Mouse (Mus musculus): ENCODE results near the gene Olfr159. TPM values are rescaled to one million over a fixed set of nuclear protein-coding genes. Genes with fewer than 3 reads are reported as not detected.

Olfr159 gene
- total RNA-seq, 1 experiment, result not detected

GRCm38 (mm10) chr4:43729794-43730550 lies 40.8 kb downstream of the Olfr159 start, which contains the start of gene Spaar:
Spaar (plus strand) TSS chr4:43730034.
- no peak for DNase-seq (ENCODE audit: low read depth, low spot score)
- no peak within 1 kb of the TSS for H3K27ac ChIP-seq (ENCODE audit: insufficient read depth, low read depth, low read length, poor library complexity, severe bottlenecking)
- no peak for TF ChIP-seq CHD2 (IDR thresholded peaks at IDR 0.05; ENCODE audit: low read depth, low read length)
- TF ChIP-seq HCFC1 (IDR thresholded peaks at IDR 0.05; ENCODE audit: borderline replicate concordance, insufficient read depth, low read length), result no peak
- no peaks in the 10 kb centered on the region for H3K36me3 ChIP-seq (ENCODE audit: control insufficient read depth, insufficient read depth, low read length, poor library complexity, severe bottlenecking)
- no peak within 1 kb of the TSS for H3K9ac ChIP-seq (ENCODE audit: insufficient read depth, low read depth, low read length, poor library complexity, severe bottlenecking)
- in situ Hi-C loops (cut with MboI; ENCODE audit: low sequenced_read_pairs in 2 of 2, unreplicated experiment in 2 of 2), result loop anchor here (25.0 kb wide), 1 partner anchor 132 kb away; the partner anchor contains the start of gene Olfr155 (in 2 of the 2)
- H3K9me3 ChIP-seq (ENCODE audit: control insufficient read depth, insufficient read depth, low read depth, low read length), result no peaks in the 10 kb centered on the region
- peaks cover 5 to 13% of the 10 kb centered on the region in 2 experiments; a peak in 3 of 4 replicates for H3K4me1 ChIP-seq (ENCODE audit: control insufficient read depth in 2 of 2, insufficient read depth in 2 of 2, low read length in 2 of 2, poor library complexity in 1 of 2)
- no peak within 1 kb of the TSS for H3K4me3 ChIP-seq (ENCODE audit: insufficient read depth in 1 of 2, low read depth in 1 of 2, low read length in 2 of 2, poor library complexity in 1 of 2, severe bottlenecking in 1 of 2)

GRCm38 (mm10) chr4:43729126-43729525 lies 41.7 kb downstream of the Olfr159 start:
- no peak for TF ChIP-seq MAFK (IDR thresholded peaks at IDR 0.05; ENCODE audit: insufficient read depth, low read depth, low read length)
- TF ChIP-seq ZNF384 (IDR thresholded peaks at IDR 0.05; ENCODE audit: low read depth, low read length), result no peak
- no peak for TF ChIP-seq ZC3H11A (IDR thresholded peaks at IDR 0.05; ENCODE audit: borderline replicate concordance, low read depth, low read length)
- TF ChIP-seq HCFC1 (IDR thresholded peaks at IDR 0.05; ENCODE audit: borderline replicate concordance, insufficient read depth, low read length), result no peak
- no peak for TF ChIP-seq CHD2 (IDR thresholded peaks at IDR 0.05; ENCODE audit: low read depth, low read length)
- Histone ChIP-seq H3K36me3 (ENCODE audit: control insufficient read depth, insufficient read depth, low read length, poor library complexity, severe bottlenecking) (no peaks in the 10 kb centered on the region), H3K9me3 (ENCODE audit: control insufficient read depth, insufficient read depth, low read depth, low read length) (no peaks in the 10 kb centered on the region), H3K4me3 (ENCODE audit: insufficient read depth in 1 of 2, low read depth in 1 of 2, low read length in 2 of 2, poor library complexity in 1 of 2, severe bottlenecking in 1 of 2) (no peak overlapping the region), H3K9ac (ENCODE audit: insufficient read depth, low read depth, low read length, poor library complexity, severe bottlenecking) (no peak overlapping the region), H3K27ac (ENCODE audit: insufficient read depth, low read depth, low read length, poor library complexity, severe bottlenecking) (no peak overlapping the region), H3K4me1 (ENCODE audit: control insufficient read depth in 2 of 2, insufficient read depth in 2 of 2, low read length in 2 of 2, poor library complexity in 1 of 2) (peaks cover 5 to 13% of the 10 kb centered on the region in 2 experiments; a peak in 3 of 4 replicates)
- in situ Hi-C loops (cut with MboI; ENCODE audit: low sequenced_read_pairs in 2 of 2, unreplicated experiment in 2 of 2), result loop anchor here (25.0 kb wide), 1 partner anchor 133 kb away; the partner anchor contains the start of gene Olfr155 (in 2 of the 2)
- no peak for DNase-seq (ENCODE audit: low read depth, low spot score)

GRCm38 (mm10) chr4:43728576-43728954 lies 42.2 kb downstream of the Olfr159 start:
- Histone ChIP-seq H3K4me3 (ENCODE audit: insufficient read depth in 1 of 2, low read depth in 1 of 2, low read length in 2 of 2, poor library complexity in 1 of 2, severe bottlenecking in 1 of 2) (no peak overlapping the region), H3K27ac (ENCODE audit: insufficient read depth, low read depth, low read length, poor library complexity, severe bottlenecking) (no peak overlapping the region), H3K9ac (ENCODE audit: insufficient read depth, low read depth, low read length, poor library complexity, severe bottlenecking) (no peak overlapping the region), H3K9me3 (ENCODE audit: control insufficient read depth, insufficient read depth, low read depth, low read length) (no peaks in the 10 kb centered on the region), H3K36me3 (ENCODE audit: control insufficient read depth, insufficient read depth, low read length, poor library complexity, severe bottlenecking) (no peaks in the 10 kb centered on the region), H3K4me1 (ENCODE audit: control insufficient read depth in 2 of 2, insufficient read depth in 2 of 2, low read length in 2 of 2, poor library complexity in 1 of 2) (peaks cover 5 to 13% of the 10 kb centered on the region in 2 experiments; a peak in 3 of 4 replicates)
- in situ Hi-C loops (cut with MboI; ENCODE audit: low sequenced_read_pairs in 2 of 2, unreplicated experiment in 2 of 2), result loop anchor here (25.0 kb wide), 1 partner anchor 134 kb away; the partner anchor contains the start of gene Olfr155 (in 2 of the 2)
- no peak for DNase-seq (ENCODE audit: low read depth, low spot score)
- TF ChIP-seq ZNF384 (IDR thresholded peaks at IDR 0.05; ENCODE audit: low read depth, low read length) (no peak), HCFC1 (IDR thresholded peaks at IDR 0.05; ENCODE audit: borderline replicate concordance, insufficient read depth, low read length) (no peak), MAFK (IDR thresholded peaks at IDR 0.05; ENCODE audit: insufficient read depth, low read depth, low read length) (no peak), CHD2 (IDR thresholded peaks at IDR 0.05; ENCODE audit: low read depth, low read length) (no peak), ZC3H11A (IDR thresholded peaks at IDR 0.05; ENCODE audit: borderline replicate concordance, low read depth, low read length) (no peak)

- no peak overlapping the region for H3K9ac ChIP-seq (ENCODE audit: insufficient read depth, low read depth, low read length, poor library complexity, severe bottlenecking)
- no peak for TF ChIP-seq ZNF384 (IDR thresholded peaks at IDR 0.05; ENCODE audit: low read depth, low read length)
- TF ChIP-seq ZC3H11A (IDR thresholded peaks at IDR 0.05; ENCODE audit: borderline replicate concordance, low read depth, low read length), result no peak
- TF ChIP-seq HCFC1 (IDR thresholded peaks at IDR 0.05; ENCODE audit: borderline replicate concordance, insufficient read depth, low read length), result no peak
- no peak for TF ChIP-seq MAFK (IDR thresholded peaks at IDR 0.05; ENCODE audit: insufficient read depth, low read depth, low read length)
- TF ChIP-seq CHD2 (IDR thresholded peaks at IDR 0.05; ENCODE audit: low read depth, low read length), result no peak
Observed at GRCm38 (mm10) chr4:43727718-43728575, 42.9 kb downstream of the Olfr159 start.

More at GRCm38 (mm10) chr4:43727718-43728575, 42.9 kb downstream of the Olfr159 start:
- Histone ChIP-seq H3K36me3 (ENCODE audit: control insufficient read depth, insufficient read depth, low read length, poor library complexity, severe bottlenecking) (no peaks in the 10 kb centered on the region), H3K9me3 (ENCODE audit: control insufficient read depth, insufficient read depth, low read depth, low read length) (no peaks in the 10 kb centered on the region), H3K4me1 (ENCODE audit: control insufficient read depth in 2 of 2, insufficient read depth in 2 of 2, low read length in 2 of 2, poor library complexity in 1 of 2) (peaks cover 5 to 13% of the 10 kb centered on the region in 2 experiments; a peak in 3 of 4 replicates), H3K4me3 (ENCODE audit: insufficient read depth in 1 of 2, low read depth in 1 of 2, low read length in 2 of 2, poor library complexity in 1 of 2, severe bottlenecking in 1 of 2) (no peak overlapping the region), H3K27ac (ENCODE audit: insufficient read depth, low read depth, low read length, poor library complexity, severe bottlenecking) (no peak overlapping the region)
- DNase-seq (ENCODE audit: low read depth, low spot score), result no peak
- in situ Hi-C loops (cut with MboI; ENCODE audit: low sequenced_read_pairs in 2 of 2, unreplicated experiment in 2 of 2), result loop anchor here (25.0 kb wide), 1 partner anchor 134 kb away; the partner anchor contains the start of gene Olfr155 (in 2 of the 2)

All from ES-E14 (cell line).